Mouse (Mus musculus) T-cell, adult 66 days (primary cell): ENCODE results near the gene Oxct2a. TPM values are rescaled to one million over a fixed set of nuclear protein-coding genes. Genes with fewer than 3 reads are reported as not detected.

Experiments
- total RNA-seq, 2 experiments: library from RNA; stranded (reverse); gene quantifications; 3 replicates in 1 of 2; 4 replicates in 1 of 2; pipeline ENCODE4 v1.2.4; 2023

The Oxct2a gene
- not detected for total RNA-seq

DNA sequence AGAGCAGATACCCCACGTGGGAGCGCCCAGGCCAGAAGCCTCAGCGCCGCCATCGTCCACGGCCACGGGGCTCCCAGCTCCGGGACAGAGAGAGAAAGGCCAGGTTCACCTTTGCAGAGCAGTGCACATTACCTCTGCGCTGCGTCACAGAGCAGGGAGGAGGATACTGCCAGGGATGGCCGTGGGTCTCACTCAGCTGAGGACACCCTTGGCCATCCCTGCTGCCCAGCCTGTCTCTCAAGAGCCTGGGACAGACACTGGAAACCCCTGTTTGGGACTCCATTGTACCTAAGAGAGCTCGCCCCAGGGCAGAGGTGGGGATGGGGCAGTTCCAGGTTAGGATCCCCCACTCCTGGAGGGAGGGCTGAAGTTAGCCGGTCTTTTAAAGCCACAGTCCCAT, at the start of gene Oxct2a:
Oxct2a (minus strand) TSS at position 101 of the 400 bp plus-strand sequence.

DNA sequence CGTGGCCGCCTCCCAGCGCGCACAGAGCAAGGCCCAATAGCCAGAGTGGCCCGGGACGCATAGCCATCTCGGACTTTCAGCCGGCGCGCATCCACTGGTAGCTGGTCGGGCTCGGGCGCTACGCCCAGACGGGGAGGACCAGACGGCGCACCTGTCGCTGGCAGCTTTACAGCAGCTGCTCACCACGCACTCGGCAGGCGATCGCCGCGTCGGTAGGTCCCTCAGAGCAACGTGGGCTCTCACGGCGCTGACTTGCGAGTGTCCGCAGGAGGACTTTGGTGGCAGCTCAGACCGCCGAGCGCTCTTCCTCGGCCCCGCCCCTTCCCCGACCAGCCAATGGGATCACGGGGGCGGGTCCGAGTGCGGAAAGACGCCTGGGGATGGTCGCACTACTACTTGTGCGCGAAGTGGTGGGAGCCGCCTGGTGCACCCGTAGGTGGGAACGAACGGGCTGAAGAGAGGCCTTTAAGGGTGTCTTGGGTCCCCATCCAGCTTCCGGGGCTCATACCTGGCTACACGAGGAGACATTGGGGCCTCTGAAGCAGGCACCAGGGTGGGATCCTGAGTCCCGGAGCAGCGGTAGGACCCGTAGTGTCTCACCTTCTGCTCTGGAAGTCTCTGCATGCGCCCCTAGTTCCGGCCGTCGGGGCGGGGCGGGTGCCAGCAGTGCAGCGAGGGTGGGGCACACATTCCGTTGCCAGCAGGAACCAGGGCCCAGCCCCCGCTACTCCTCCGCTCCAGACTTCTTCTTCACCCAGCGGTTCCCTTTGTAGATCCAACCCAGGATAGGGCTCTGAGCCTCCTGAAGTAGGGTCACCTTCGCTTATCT, 19.4 kb upstream of the Oxct2a start, which contains the start of gene Bmp8a:
Bmp8a (minus strand) TSS at position 611 of the 829 bp plus-strand sequence.

Other genes starting within 250 kb of the Oxct2a start
- not detected for gene Bmp8b, start 218.5 kb downstream of the Oxct2a start, total RNA-seq
- gene Oxct2b, start 207.4 kb downstream of the Oxct2a start, total RNA-seq = not detected
- 10 to 100 TPM; 62.0 to 68.1 TPM for gene Ppie, start 183.7 kb downstream of the Oxct2a start, total RNA-seq
- gene Hpcal4, start 140.4 kb downstream of the Oxct2a start, total RNA-seq = not detected
- not detected for gene Nt5c1a, start 122.1 kb downstream of the Oxct2a start, total RNA-seq
- gene Heyl, start 90.1 kb downstream of the Oxct2a start, total RNA-seq = under 1 TPM in 1 of 2 experiments, not detected in 1; 0.23 TPM
- 10 to 100 TPM; 76.6 to 80.7 TPM for gene Pabpc4, start 61.3 kb downstream of the Oxct2a start, total RNA-seq
- gene Bmp8a, start 19.6 kb upstream of the Oxct2a start, total RNA-seq = under 1 TPM; 0.23 to 0.30 TPM